Mouse (Mus musculus): ENCODE measurements around the gene Gm10428. TPM values are rescaled to one million over a fixed set of nuclear protein-coding genes. Genes with fewer than 3 reads are reported as not detected.

Gm10428 gene
- polyA plus RNA-seq (2017; shearing (Covaris generic)), result not detected

- ATAC-seq, result no peak
Observed at GRCm38 (mm10) chr11:62752780-62753179, at the start of gene Gm10428. Gene Gm10428, plus strand, starts transcription at chr11:62753100.

GRCm38 (mm10) chr11:62706141-62706540, 46.8 kb upstream of the Gm10428 start:
- no peak for ATAC-seq

- ATAC-seq, result no peak
Observed at GRCm38 (mm10) chr11:62708252-62708651, 44.6 kb upstream of the Gm10428 start.

GRCm38 (mm10) chr11:62710657-62711056, 42.2 kb upstream of the Gm10428 start:
- ATAC-seq, result no peak

- no peak for ATAC-seq
Observed at GRCm38 (mm10) chr11:62728276-62728675, 24.6 kb upstream of the Gm10428 start.

GRCm38 (mm10) chr11:62731311-62732021, 21.4 kb upstream of the Gm10428 start, which contains the start of gene Zfp287:
Gene Zfp287, minus strand, starts transcription at chr11:62731905.
- peak; percentile 89 for ATAC-seq

GRCm38 (mm10) chr11:62732022-62732387, 20.9 kb upstream of the Gm10428 start:
- no peak for ATAC-seq

- ATAC-seq, result no peak
Observed at GRCm38 (mm10) chr11:62732665-62733064, 20.2 kb upstream of the Gm10428 start.

- ATAC-seq, result peak; percentile 82
Observed at GRCm38 (mm10) chr11:62741186-62741585, 11.7 kb upstream of the Gm10428 start.

- no peak for ATAC-seq
Observed at GRCm38 (mm10) chr11:62742261-62742957, 10.5 kb upstream of the Gm10428 start.

GRCm38 (mm10) chr11:62744103-62744502, 8.8 kb upstream of the Gm10428 start:
- ATAC-seq, result peak; percentile 58

- peak; percentile 67 for ATAC-seq
Observed at GRCm38 (mm10) chr11:62746001-62746533, 6.8 kb upstream of the Gm10428 start.

- ATAC-seq, result no peak
Observed at GRCm38 (mm10) chr11:62747227-62747626, 5.7 kb upstream of the Gm10428 start.

GRCm38 (mm10) chr11:62748062-62748461, 4.8 kb upstream of the Gm10428 start:
- ATAC-seq, result no peak

GRCm38 (mm10) chr11:62749445-62749844, 3.5 kb upstream of the Gm10428 start:
- peak; percentile 56 for ATAC-seq

GRCm38 (mm10) chr11:62752191-62752590, 709 bp upstream of the Gm10428 start:
- ATAC-seq, result no peak

GRCm38 (mm10) chr11:62756456-62757142, 3.7 kb downstream of the Gm10428 start:
- ATAC-seq, result peak; percentile 81

GRCm38 (mm10) chr11:62757143-62757507, 4.2 kb downstream of the Gm10428 start:
- ATAC-seq, result no peak

- ATAC-seq, result no peak
Observed at GRCm38 (mm10) chr11:62757906-62758305, 5.0 kb downstream of the Gm10428 start.

GRCm38 (mm10) chr11:62758491-62758890, 5.6 kb downstream of the Gm10428 start:
- no peak for ATAC-seq

GRCm38 (mm10) chr11:62760755-62761457, 8.0 kb downstream of the Gm10428 start:
- ATAC-seq, result no peak

- ATAC-seq, result no peak
Observed at GRCm38 (mm10) chr11:62776510-62776909, 23.6 kb downstream of the Gm10428 start.

All from activated CD4-positive, CD25-positive, alpha-beta regulatory T cell, adult 4 months (primary cell).